Mouse (Mus musculus): ENCODE results near the gene Tkfc.
"Not testable (repeated sequence)": the region's sequence is repeated elsewhere in the genome, so short reads cannot be mapped to it uniquely, and the experiment has no call there.

The Tkfc gene

GRCm38 (mm10) chr19:10557837-10558375, 47.5 kb downstream of the Tkfc start:
- not testable (repeated sequence) for H3K36me3 ChIP-seq (ENCODE audit: insufficient read depth, low read length); H3K9me3 ChIP-seq (ENCODE audit: low read length); H3K4me3 ChIP-seq (replicated peaks; ENCODE audit: low read length); H3K27me3 ChIP-seq (ENCODE audit: insufficient read depth, low read length)
- H3K4me1 ChIP-seq (replicated peaks; ENCODE audit: low read depth, low read length) = peaks cover 29% of the 10 kb centered on the region
- TF ChIP-seq CTCF (conservative IDR thresholded peaks at IDR 0.05; ENCODE audit: low read length) = peak; percentile 21; the same call in 1 of the 2 replicates

- TF ChIP-seq POU5F1 (IDR thresholded peaks at IDR 0.05; ENCODE audit: borderline replicate concordance, low read length) (no peak), NANOG (IDR thresholded peaks at IDR 0.05; ENCODE audit: borderline replicate concordance, low read length) (peak; percentile 51; the same call in 1 of the 2 replicates)
- Histone ChIP-seq H3K36me3 (ENCODE audit: insufficient read depth, low read length) (peaks cover 11% of the 10 kb centered on the region), H3K27me3 (ENCODE audit: insufficient read depth, low read length) (no peaks in the 10 kb centered on the region), H3K4me3 (replicated peaks; ENCODE audit: low read length) (no peak overlapping the region), H3K9me3 (ENCODE audit: low read length) (no peaks in the 10 kb centered on the region), H3K4me1 (replicated peaks; ENCODE audit: low read depth, low read length) (peaks cover 29% of the 10 kb centered on the region)
These were observed 48.0 kb downstream of the Tkfc start for GRCm38 (mm10) chr19:10557430-10557829.

- H3K36me3 ChIP-seq (ENCODE audit: insufficient read depth, low read length) = peaks cover 16% of the 10 kb centered on the region
- no peaks in the 10 kb centered on the region for H3K9me3 ChIP-seq (ENCODE audit: low read length)
- no peak overlapping the region for H3K4me3 ChIP-seq (replicated peaks; ENCODE audit: low read length)
- H3K27me3 ChIP-seq (ENCODE audit: insufficient read depth, low read length) = no peaks in the 10 kb centered on the region
- peaks cover 29% of the 10 kb centered on the region for H3K4me1 ChIP-seq (replicated peaks; ENCODE audit: low read depth, low read length)
- no peak for TF ChIP-seq CTCF (conservative IDR thresholded peaks at IDR 0.05; ENCODE audit: low read length)
- no peak for TF ChIP-seq POU5F1 (IDR thresholded peaks at IDR 0.05; ENCODE audit: borderline replicate concordance, low read length)
- TF ChIP-seq NANOG (IDR thresholded peaks at IDR 0.05; ENCODE audit: borderline replicate concordance, low read length) = no peak
These were observed 48.5 kb downstream of the Tkfc start for GRCm38 (mm10) chr19:10557001-10557400.

GRCm38 (mm10) chr19:10555624-10556510, 49.6 kb downstream of the Tkfc start, which contains the start of gene Tmem216:
Gene Tmem216, minus strand, starts transcription at chr19:10556238.
- TF ChIP-seq POU5F1 (IDR thresholded peaks at IDR 0.05; ENCODE audit: borderline replicate concordance, low read length) (no peak), NANOG (IDR thresholded peaks at IDR 0.05; ENCODE audit: borderline replicate concordance, low read length) (no peak)
- H3K4me1 ChIP-seq (replicated peaks; ENCODE audit: low read depth, low read length) = peaks cover 29% of the 10 kb centered on the region
- H3K9me3 ChIP-seq (ENCODE audit: low read length) = no peaks in the 10 kb centered on the region
- H3K27me3 ChIP-seq (ENCODE audit: insufficient read depth, low read length) = no peaks in the 10 kb centered on the region
- peak within 1 kb of the TSS; percentile 84 for H3K4me3 ChIP-seq (replicated peaks; ENCODE audit: low read length)
- peaks cover 27% of the 10 kb centered on the region for H3K36me3 ChIP-seq (ENCODE audit: insufficient read depth, low read length)

- H3K27me3 ChIP-seq (ENCODE audit: insufficient read depth, low read length) = no peaks in the 10 kb centered on the region
- TF ChIP-seq NANOG (IDR thresholded peaks at IDR 0.05; ENCODE audit: borderline replicate concordance, low read length) (no peak), CTCF (conservative IDR thresholded peaks at IDR 0.05; ENCODE audit: low read length) (no peak), POU5F1 (IDR thresholded peaks at IDR 0.05; ENCODE audit: borderline replicate concordance, low read length) (no peak)
- H3K36me3 ChIP-seq (ENCODE audit: insufficient read depth, low read length) = peaks cover 98% of the 10 kb centered on the region
- H3K9me3 ChIP-seq (ENCODE audit: low read length) = no peaks in the 10 kb centered on the region
- no peak overlapping the region for H3K4me3 ChIP-seq (replicated peaks; ENCODE audit: low read length)
- H3K4me1 ChIP-seq (replicated peaks; ENCODE audit: low read depth, low read length) = peaks cover 17% of the 10 kb centered on the region
These were observed 66.0 kb downstream of the Tkfc start for GRCm38 (mm10) chr19:10539454-10539853.
